Mouse (Mus musculus) testis, adult 2 months (tissue): Measurements from ENCODE around the gene Ypel2. TPM values are rescaled to one million over a fixed set of nuclear protein-coding genes. Genes with fewer than 3 reads are reported as not detected.

ENCODE experiments used
- H3K27ac ChIP-seq: fragments of 200-500 bp; 2 replicates; pipeline ENCODE4 v1.5.1; 2012; ENCODE audit warnings: low read depth, low read length; ENCODE audit not compliant: control insufficient read depth, insufficient read depth
- H3K27me3 ChIP-seq: fragments of 200-500 bp; 2 replicates; pipeline ENCODE4 v1.6.1; 2012; ENCODE audit warnings: mild to moderate bottlenecking, low read length, moderate library complexity; ENCODE audit not compliant: control insufficient read depth, insufficient read depth
- H3K36me3 ChIP-seq: fragments of 200-500 bp; 2 replicates; pipeline ENCODE4 v1.6.1; 2012; ENCODE audit warnings: mild to moderate bottlenecking, low read length; ENCODE audit not compliant: control insufficient read depth, insufficient read depth
- H3K4me1 ChIP-seq: fragments of 200-500 bp; 2 replicates; pipeline ENCODE4 v1.6.1; 2012; ENCODE audit warnings: low read length; ENCODE audit not compliant: control insufficient read depth, insufficient read depth
- H3K4me3 ChIP-seq: fragments of 200-500 bp; 2 replicates; pipeline ENCODE4 v1.5.1; 2012; ENCODE audit warnings: low read depth, mild to moderate bottlenecking, low read length, moderate library complexity, mixed read lengths; ENCODE audit not compliant: control insufficient read depth
- CTCF ChIP-seq: fragments of 200-500 bp; IDR thresholded peaks from 2 replicates; pipeline ENCODE4 v1.5.1; 2012; ENCODE audit warnings: low read depth, mild to moderate bottlenecking, inconsistent platforms, low read length, moderate library complexity; ENCODE audit not compliant: control insufficient read depth, insufficient read depth, insufficient replicate concordance
- POLR2A ChIP-seq: fragments of 200-500 bp; IDR thresholded peaks from 2 replicates; pipeline ENCODE4 v1.6.1; 2012; ENCODE audit warnings: low read depth, mild to moderate bottlenecking, inconsistent platforms, low read length, moderate library complexity; ENCODE audit not compliant: control insufficient read depth
- polyA plus RNA-seq: library from polyadenylated mRNA; depleted of rRNA; stranded (reverse); fragments of >200 nt; gene quantifications from 2 replicates; pipeline ENCODE4 v1.2.3, GENCODE M21; 2012; rRNA removed

The Ypel2 gene
- polyA plus RNA-seq, 1 experiment = 1.5 TPM

GRCm38 (mm10) chr11:86898367-86898766 is 95.1 kb downstream of the Ypel2 start:
- Histone ChIP-seq H3K27ac (no peak overlapping the region), H3K27me3 (no peaks in the 10 kb centered on the region), H3K36me3 (no peaks in the 10 kb centered on the region), H3K4me1 (peaks cover 5% of the 10 kb centered on the region), H3K4me3 (no peak overlapping the region)
- TF ChIP-seq POLR2A = no peak
- no peak for TF ChIP-seq CTCF

- no peaks in the 10 kb centered on the region for H3K36me3 ChIP-seq
- H3K4me3 ChIP-seq = no peak overlapping the region
- TF ChIP-seq CTCF (no peak), POLR2A (no peak)
- peaks cover 7% of the 10 kb centered on the region for H3K4me1 ChIP-seq
- no peaks in the 10 kb centered on the region for H3K27me3 ChIP-seq
- H3K27ac ChIP-seq = no peak overlapping the region
Measured at GRCm38 (mm10) chr11:86895567-86895966, 97.9 kb downstream of the Ypel2 start.

- no peak for TF ChIP-seq POLR2A
- no peak for TF ChIP-seq CTCF
- Histone ChIP-seq H3K4me3 (no peak overlapping the region), H3K4me1 (peaks cover 7% of the 10 kb centered on the region), H3K27me3 (no peaks in the 10 kb centered on the region), H3K36me3 (no peaks in the 10 kb centered on the region), H3K27ac (no peak overlapping the region)
Measured at GRCm38 (mm10) chr11:86895156-86895555, 98.4 kb downstream of the Ypel2 start.

GRCm38 (mm10) chr11:86894171-86894577 is 99.3 kb downstream of the Ypel2 start:
- peak; percentile 92 for TF ChIP-seq CTCF
- TF ChIP-seq POLR2A = no peak
- no peaks in the 10 kb centered on the region for H3K27me3 ChIP-seq
- no peaks in the 10 kb centered on the region for H3K36me3 ChIP-seq
- H3K27ac ChIP-seq = no peak overlapping the region
- H3K4me1 ChIP-seq = peaks cover 7% of the 10 kb centered on the region
- H3K4me3 ChIP-seq = peak overlapping the region; percentile 71

GRCm38 (mm10) chr11:86892996-86893670 is 100.4 kb downstream of the Ypel2 start:
- Histone ChIP-seq H3K4me1 (peaks cover 7% of the 10 kb centered on the region), H3K4me3 (peak overlapping the region; percentile 57), H3K36me3 (no peaks in the 10 kb centered on the region), H3K27ac (peak overlapping the region; percentile 44; the same call in 1 of the 2 replicates), H3K27me3 (no peaks in the 10 kb centered on the region)
- TF ChIP-seq POLR2A = no peak
- no peak for TF ChIP-seq CTCF

Other genes with a start within 250 kb of the Ypel2 start
- gene Cltc, start 236.1 kb downstream of the Ypel2 start, polyA plus RNA-seq = 32.3 and 38.1 TPM in 2 replicates
- gene Dhx40, start 186.0 kb downstream of the Ypel2 start, polyA plus RNA-seq = 24.1 and 30.2 TPM in 2 replicates
- gene Gdpd1, start 80.4 kb upstream of the Ypel2 start, polyA plus RNA-seq = 80.8 and 83.6 TPM in 2 replicates
- gene Smg8, start 93.1 kb upstream of the Ypel2 start, polyA plus RNA-seq = 7.5 and 8.0 TPM in 2 replicates
- gene Prr11, start 115.0 kb upstream of the Ypel2 start, polyA plus RNA-seq = 4.2 and 5.7 TPM in 2 replicates
- 1.9 and 2.8 TPM in 2 replicates for gene Ska2, start 115.5 kb upstream of the Ypel2 start, polyA plus RNA-seq
- 78.5 and 99.4 TPM in 2 replicates for gene Trim37, start 133.4 kb upstream of the Ypel2 start, polyA plus RNA-seq